Mouse (Mus musculus) bone marrow, adult 2 months (tissue): Measurements from ENCODE around the gene Cd180. TPM values are rescaled to one million over a fixed set of nuclear protein-coding genes. Genes with fewer than 3 reads are reported as not detected.

Experiments used
- H3K27ac ChIP-seq: fragments of 200-500 bp; 2 replicates; pipeline ENCODE4 v1.5.1; 2012; ENCODE audit warnings: low read depth, mild to moderate bottlenecking, control low read depth, inconsistent platforms, low read length; ENCODE audit not compliant: control insufficient read depth, poor library complexity, insufficient read depth
- H3K4me1 ChIP-seq: fragments of 200-500 bp; 2 replicates; pipeline ENCODE4 v1.6.1; 2011; ENCODE audit warnings: low read length; ENCODE audit not compliant: control insufficient read depth, insufficient read depth
- H3K4me3 ChIP-seq: fragments of 200-500 bp; replicated peaks from 2 replicates; pipeline ENCODE3; 2011; ENCODE audit warnings: mild to moderate bottlenecking, low read depth, low read length, control low read depth; ENCODE audit not compliant: control insufficient read depth
- CTCF ChIP-seq: fragments of 200-500 bp; IDR thresholded peaks from 2 replicates; pipeline ENCODE4 v1.5.1; 2011; ENCODE audit warnings: low read length, control low read depth; ENCODE audit not compliant: control insufficient read depth, insufficient read depth
- POLR2A ChIP-seq: fragments of 200-500 bp; IDR thresholded peaks from 2 replicates; pipeline ENCODE4 v1.6.1; 2011; ENCODE audit warnings: low read depth, mild to moderate bottlenecking, control low read depth, low read length, borderline replicate concordance; ENCODE audit not compliant: control insufficient read depth
- WGBS: fragments of 180-500 bp; shearing (Covaris S2); methylation state at CpG from one replicate; pipeline ENCODE4 v1.1.7; 2018; 5-methylcytosine and 5-hydroxymethylcytosine counted together
- polyA plus RNA-seq: library from polyadenylated mRNA; stranded (reverse); fragments of >200 nt; gene quantifications from 2 replicates; pipeline ENCODE4 v1.2.4, GENCODE M21; 2011; ENCODE audit warnings: low replicate concordance; ENCODE audit not compliant: missing spikeins, insufficient read depth, insufficient read length

Cd180 gene
- polyA plus RNA-seq, 1 experiment: 9.8 TPM

- no peak overlapping the region for H3K4me3 ChIP-seq
- WGBS: 86% methylated on average over 6 of the region's 6 CpGs
- H3K27ac ChIP-seq: peak overlapping the region; percentile 47
- no peak for TF ChIP-seq CTCF
- TF ChIP-seq POLR2A: no peak
- H3K4me1 ChIP-seq: no peaks in the 10 kb centered on the region; the same call in 1 of the 2 replicates
These were observed 64.7 kb downstream of the Cd180 start for GRCm38 (mm10) chr13:102758021-102758420.

DNA sequence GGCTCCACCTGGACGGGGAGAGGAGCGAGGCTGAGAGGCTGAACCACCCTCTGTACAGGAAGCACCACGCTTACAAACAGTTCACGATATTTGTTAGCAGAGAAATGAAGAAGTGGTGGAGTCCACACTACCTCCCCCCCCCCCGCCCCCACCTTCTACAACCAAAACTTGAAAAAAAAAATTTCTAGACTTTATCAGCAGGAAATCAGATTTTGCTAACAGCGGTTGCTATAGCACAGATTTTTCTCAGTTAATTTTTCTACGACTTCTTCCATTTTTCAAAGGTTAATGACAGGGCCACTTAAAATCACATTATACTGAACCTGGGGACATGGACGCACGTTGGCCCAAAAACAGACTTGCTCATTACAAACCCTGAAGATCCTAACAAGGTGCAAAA lies 68.1 kb downstream of the Cd180 start:
- 18% methylated on average over 9 of the region's 9 CpGs for WGBS
- Histone ChIP-seq H3K27ac (no peak overlapping the region), H3K4me3 (no peak overlapping the region), H3K4me1 (no peaks in the 10 kb centered on the region)
- TF ChIP-seq POLR2A (no peak), CTCF (no peak)

DNA sequence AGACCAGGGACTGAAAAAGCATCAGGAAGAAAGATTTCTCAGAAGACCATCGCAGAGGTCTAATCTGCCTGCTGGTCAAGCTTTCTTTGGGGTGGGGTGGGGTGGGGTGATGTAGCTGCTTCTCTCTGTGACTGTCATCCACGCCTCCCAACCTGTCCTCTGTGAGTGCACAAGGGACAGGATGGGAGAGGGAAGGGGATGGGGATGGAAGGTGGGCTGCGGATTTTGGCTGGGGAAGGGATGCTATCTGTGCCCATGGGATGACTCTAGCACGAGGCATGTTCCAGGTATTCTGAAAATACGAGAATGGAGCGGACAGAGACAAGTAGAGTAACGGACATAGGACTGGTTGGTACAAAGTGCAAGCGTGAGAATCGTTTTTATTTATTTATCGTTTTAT lies 68.8 kb downstream of the Cd180 start:
- TF ChIP-seq CTCF (no peak), POLR2A (no peak)
- 84% methylated on average over 10 of the region's 10 CpGs for WGBS
- Histone ChIP-seq H3K4me3 (no peak overlapping the region), H3K27ac (no peak overlapping the region), H3K4me1 (no peaks in the 10 kb centered on the region)

DNA sequence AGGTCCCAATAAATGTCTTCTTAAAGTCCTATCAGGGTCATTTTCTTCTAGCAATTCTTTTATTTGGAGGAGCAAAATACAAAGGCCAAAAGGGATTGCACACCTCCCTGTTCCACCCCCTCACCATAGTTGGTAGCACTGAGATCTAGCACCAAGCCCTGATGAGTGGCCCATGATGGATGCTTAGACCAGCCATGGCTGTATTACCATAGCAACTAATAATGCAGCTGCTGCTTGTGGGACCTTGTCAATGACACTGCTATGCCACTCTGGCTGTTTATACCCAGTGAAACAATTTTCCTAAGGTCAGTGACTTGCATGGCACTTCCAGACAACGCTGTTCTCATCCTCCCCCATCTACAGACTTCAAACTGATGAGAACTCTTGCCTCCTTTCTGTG lies 70.9 kb downstream of the Cd180 start:
- no peak overlapping the region for H3K27ac ChIP-seq
- WGBS: 92% methylated on average over 1 of the region's 1 CpGs

GRCm38 (mm10) chr13:102765216-102765615 lies 71.9 kb downstream of the Cd180 start:
- WGBS: 88% methylated on average over 11 of the region's 11 CpGs
- Histone ChIP-seq H3K4me1 (no peaks in the 10 kb centered on the region), H3K4me3 (no peak overlapping the region), H3K27ac (no peak overlapping the region)
- no peak for TF ChIP-seq CTCF
- no peak for TF ChIP-seq POLR2A

More for the DNA sequence above, 70.9 kb downstream of the Cd180 start:
- TF ChIP-seq POLR2A: no peak
- no peak for TF ChIP-seq CTCF
- Histone ChIP-seq H3K4me1 (no peaks in the 10 kb centered on the region), H3K4me3 (no peak overlapping the region)

DNA sequence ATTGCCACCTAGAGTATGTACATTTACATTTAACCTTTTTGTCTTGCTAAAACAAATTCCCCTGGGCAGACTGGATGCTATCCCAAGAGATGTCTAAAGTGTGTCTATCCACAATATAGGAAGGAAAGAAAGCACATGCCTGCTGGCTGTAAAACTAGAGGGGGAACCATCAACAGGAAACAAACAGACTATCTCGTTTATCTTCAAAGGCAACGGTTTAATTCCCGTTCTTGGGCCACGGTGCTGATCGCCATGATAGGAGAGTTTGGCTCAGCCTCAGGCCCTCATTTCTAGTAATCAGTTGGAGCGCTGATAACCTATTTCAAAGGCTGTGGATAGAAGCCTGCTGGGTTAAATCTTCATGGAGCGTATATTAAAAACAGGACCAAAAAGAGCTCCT lies 73.8 kb downstream of the Cd180 start:
- TF ChIP-seq CTCF (no peak), POLR2A (no peak)
- Histone ChIP-seq H3K4me1 (no peaks in the 10 kb centered on the region), H3K27ac (no peak overlapping the region), H3K4me3 (no peak overlapping the region)
- WGBS: 64% methylated on average over 7 of the region's 7 CpGs

DNA sequence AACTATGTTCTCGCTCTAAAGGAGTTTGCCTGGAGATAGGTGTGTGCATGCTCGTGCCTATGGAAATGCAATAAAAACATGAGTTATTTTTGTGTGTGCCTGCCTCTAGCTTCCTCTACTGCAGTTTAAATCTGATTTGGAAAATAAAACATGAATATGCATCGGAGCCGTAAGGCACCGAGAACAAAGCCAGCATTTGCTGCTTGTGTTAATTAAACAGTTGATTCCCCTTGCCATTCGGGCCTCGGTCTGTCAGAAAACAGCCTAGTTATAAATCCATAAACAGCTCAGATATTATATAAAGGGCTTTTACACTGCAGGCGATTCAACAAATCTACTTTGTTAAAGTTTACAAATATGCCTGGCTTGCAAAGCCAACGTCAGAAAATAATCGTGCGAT lies 75.2 kb downstream of the Cd180 start:
- 93% methylated on average over 11 of the region's 11 CpGs for WGBS
- no peak overlapping the region for H3K27ac ChIP-seq
- no peak for TF ChIP-seq CTCF
- TF ChIP-seq POLR2A: no peak

DNA sequence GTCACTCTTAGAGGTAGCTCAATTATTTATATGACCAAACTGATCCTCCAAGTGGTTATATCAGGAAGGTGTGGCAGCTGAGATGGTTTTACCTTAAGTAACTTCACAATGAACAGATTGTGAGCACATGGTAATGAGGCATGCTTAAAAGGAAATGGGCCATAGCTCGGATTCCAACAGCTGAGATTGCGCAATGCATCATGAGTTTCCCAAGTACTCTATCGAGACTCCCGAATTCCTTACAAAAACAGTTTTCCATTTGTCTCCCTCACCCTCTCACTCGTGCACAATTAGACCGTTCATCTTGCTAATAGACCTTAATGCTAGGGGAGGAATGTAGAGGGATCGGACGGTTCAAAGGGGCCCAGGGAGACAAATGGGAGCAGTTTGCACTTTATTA lies 76.8 kb downstream of the Cd180 start:
- H3K27ac ChIP-seq: no peak overlapping the region
- WGBS: 83% methylated on average over 8 of the region's 8 CpGs
- H3K4me3 ChIP-seq: no peak overlapping the region
- TF ChIP-seq CTCF: no peak
- TF ChIP-seq POLR2A: no peak
- H3K4me1 ChIP-seq: no peaks in the 10 kb centered on the region

More for the DNA sequence above, 75.2 kb downstream of the Cd180 start:
- Histone ChIP-seq H3K4me1 (no peaks in the 10 kb centered on the region), H3K4me3 (no peak overlapping the region)

DNA sequence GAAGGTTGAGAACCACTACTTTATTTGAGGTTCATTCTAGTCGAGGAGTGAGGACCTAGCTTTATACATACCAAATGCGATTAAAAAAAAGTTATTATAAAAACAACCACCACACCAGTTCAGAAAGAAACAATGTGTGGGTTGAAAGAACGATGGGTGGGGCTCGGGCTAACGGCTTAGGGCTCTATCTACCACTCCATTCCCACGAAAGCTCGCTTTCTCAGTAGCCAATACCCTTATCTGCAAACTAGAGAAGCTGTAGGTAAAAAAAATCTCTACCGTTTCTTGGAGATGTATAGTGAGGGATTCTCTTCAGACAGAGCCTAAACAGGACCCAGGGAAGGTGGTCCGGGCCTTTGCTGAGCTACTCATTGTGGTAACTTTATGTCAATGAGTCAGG lies 79.8 kb downstream of the Cd180 start:
- TF ChIP-seq POLR2A (no peak), CTCF (no peak)
- no peak overlapping the region for H3K27ac ChIP-seq
- WGBS: 64% methylated on average over 9 of the region's 9 CpGs
- H3K4me1 ChIP-seq: no peaks in the 10 kb centered on the region
- H3K4me3 ChIP-seq: no peak overlapping the region
